Mouse (Mus musculus) neural tube, embryonic 15.5 days (tissue): ENCODE measurements at regions not wholly inside any gene's neighbourhood (a gene's known extent, or its start where the extent isn't known, plus 50 kb on each side); places are given as distances from the start of the nearest gene placed in this dataset.

ENCODE experiments used
- ATAC-seq: fragments of 200-750 bp; cut with Nextera tagmentation; 2 replicates; pipeline ENCODE4 v1.8.0; 2017; ENCODE audit warnings: mild to moderate bottlenecking, moderate TSS enrichment, moderate library complexity; ENCODE audit not compliant: low FRiP score
- H3K27ac ChIP-seq: fragments of 300-500 bp; sonication (generic); replicated peaks from 2 replicates; pipeline ENCODE4 v1.5.1; 2015; ENCODE audit warnings: mild to moderate bottlenecking, inconsistent platforms
- H3K27me3 ChIP-seq: fragments of 300-500 bp; sonication (generic); replicated peaks from 2 replicates; pipeline ENCODE4 v1.6.1; 2015; ENCODE audit warnings: inconsistent platforms
- H3K36me3 ChIP-seq: fragments of 300-500 bp; sonication (generic); 2 replicates; pipeline ENCODE4 v1.6.1; 2015; ENCODE audit warnings: inconsistent platforms
- H3K4me1 ChIP-seq: fragments of 300-500 bp; sonication (generic); 2 replicates; pipeline ENCODE4 v1.6.1; 2015; ENCODE audit warnings: inconsistent platforms
- H3K4me2 ChIP-seq: fragments of 300-500 bp; sonication (generic); 2 replicates; pipeline ENCODE4 v1.6.1; 2015; ENCODE audit warnings: inconsistent platforms, mild to moderate bottlenecking, moderate library complexity
- H3K4me3 ChIP-seq: fragments of 300-500 bp; sonication (generic); replicated peaks from 2 replicates; pipeline ENCODE4 v1.5.1; 2015; ENCODE audit warnings: mild to moderate bottlenecking, inconsistent platforms
- H3K9ac ChIP-seq: fragments of 300-500 bp; sonication (generic); replicated peaks from 2 replicates; pipeline ENCODE4 v1.6.1; 2015; ENCODE audit warnings: mild to moderate bottlenecking, inconsistent platforms
- H3K9me3 ChIP-seq: fragments of 300-500 bp; sonication (generic); replicated peaks from 2 replicates; pipeline ENCODE4 v1.6.1; 2016; ENCODE audit warnings: inconsistent platforms
- WGBS: fragments of 180-500 bp; shearing (Covaris S2); methylation state at CpG from one replicate; pipeline ENCODE4 v1.1.7; 2015; ENCODE audit warnings: mixed read lengths; 5-methylcytosine and 5-hydroxymethylcytosine counted together

DNA sequence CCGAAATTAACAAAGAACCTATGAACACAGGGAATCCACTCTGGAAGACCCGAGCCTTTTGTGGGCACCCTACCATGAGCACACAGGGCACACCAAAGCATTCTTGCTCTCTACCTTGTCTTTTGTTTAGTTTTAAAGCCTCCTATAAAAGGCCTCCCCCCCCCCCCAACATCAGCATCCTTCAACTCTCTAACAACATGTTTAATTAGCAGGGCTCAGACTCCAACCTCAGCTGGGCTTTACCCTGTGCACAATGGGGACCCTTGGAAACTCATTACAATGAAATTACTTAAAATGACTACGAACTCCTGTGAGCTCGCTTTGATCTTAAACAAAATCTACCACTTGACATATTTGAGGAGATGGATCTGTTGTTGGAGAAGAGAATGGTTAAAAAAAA, 270.1 kb upstream of the Jarid2 start:
- Histone ChIP-seq H3K9ac (no peak overlapping the region), H3K27me3 (no peaks in the 10 kb centered on the region), H3K4me3 (no peak overlapping the region), H3K9me3 (no peaks in the 10 kb centered on the region), H3K4me1 (no peaks in the 10 kb centered on the region), H3K27ac (no peak overlapping the region), H3K36me3 (no peaks in the 10 kb centered on the region), H3K4me2 (no peak overlapping the region)
- WGBS: 21% methylated on average over 4 of the region's 4 CpGs
- ATAC-seq: no peak

DNA sequence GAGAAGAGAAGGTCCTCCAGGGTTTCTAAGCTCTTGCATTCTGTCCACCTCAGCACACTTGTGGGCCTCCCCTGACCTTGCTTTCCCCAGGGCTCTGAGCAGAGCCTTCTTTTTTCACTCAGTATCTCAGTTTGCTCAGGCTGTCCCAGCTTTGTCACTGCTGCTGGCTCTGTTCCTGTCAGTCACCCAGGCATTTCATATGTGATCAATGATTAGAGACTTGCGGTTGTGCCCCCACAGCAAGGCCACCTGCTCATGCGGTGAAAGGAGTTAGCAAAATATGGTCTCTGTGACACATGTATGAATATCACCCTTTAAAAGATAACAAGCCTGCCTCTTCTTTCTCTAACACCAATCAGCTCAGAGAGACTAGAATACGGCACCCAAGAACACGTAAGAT, 265.6 kb upstream of the Jarid2 start:
- no peaks in the 10 kb centered on the region for H3K9me3 ChIP-seq
- no peak for ATAC-seq
- WGBS: 98% methylated on average over 4 of the region's 4 CpGs
- H3K4me2 ChIP-seq: no peak overlapping the region
- H3K9ac ChIP-seq: no peak overlapping the region
- H3K27me3 ChIP-seq: no peaks in the 10 kb centered on the region
- H3K36me3 ChIP-seq: no peaks in the 10 kb centered on the region
- no peaks in the 10 kb centered on the region for H3K4me1 ChIP-seq
- no peak overlapping the region for H3K27ac ChIP-seq
- H3K4me3 ChIP-seq: no peak overlapping the region

DNA sequence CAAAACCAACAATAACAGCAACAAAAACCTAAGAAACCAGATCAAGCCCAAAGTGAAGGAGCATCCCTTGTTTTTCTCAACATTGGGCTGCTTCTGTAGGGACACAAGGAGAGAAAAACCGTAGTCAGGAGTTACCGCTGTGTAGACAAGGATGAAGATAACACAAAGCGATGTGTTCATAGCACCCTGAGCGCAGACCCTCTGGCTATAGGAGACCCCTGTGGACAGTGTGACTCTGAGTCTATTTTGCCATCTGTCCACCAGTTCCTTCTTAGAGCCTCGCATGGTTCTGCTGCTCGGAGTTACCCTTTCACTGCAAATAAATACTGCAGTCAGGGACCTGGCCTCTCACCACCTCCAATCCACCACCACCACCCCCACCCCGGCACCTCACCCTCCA, 263.7 kb upstream of the Jarid2 start:
- WGBS: 77% methylated on average over 7 of the region's 7 CpGs
- H3K36me3 ChIP-seq: no peaks in the 10 kb centered on the region
- ATAC-seq: no peak
- no peak overlapping the region for H3K9ac ChIP-seq
- no peak overlapping the region for H3K4me2 ChIP-seq
- no peaks in the 10 kb centered on the region for H3K9me3 ChIP-seq
- no peaks in the 10 kb centered on the region for H3K27me3 ChIP-seq
- H3K27ac ChIP-seq: no peak overlapping the region
- no peaks in the 10 kb centered on the region; the same call in 1 of the 2 replicates for H3K4me1 ChIP-seq
- H3K4me3 ChIP-seq: no peak overlapping the region

DNA sequence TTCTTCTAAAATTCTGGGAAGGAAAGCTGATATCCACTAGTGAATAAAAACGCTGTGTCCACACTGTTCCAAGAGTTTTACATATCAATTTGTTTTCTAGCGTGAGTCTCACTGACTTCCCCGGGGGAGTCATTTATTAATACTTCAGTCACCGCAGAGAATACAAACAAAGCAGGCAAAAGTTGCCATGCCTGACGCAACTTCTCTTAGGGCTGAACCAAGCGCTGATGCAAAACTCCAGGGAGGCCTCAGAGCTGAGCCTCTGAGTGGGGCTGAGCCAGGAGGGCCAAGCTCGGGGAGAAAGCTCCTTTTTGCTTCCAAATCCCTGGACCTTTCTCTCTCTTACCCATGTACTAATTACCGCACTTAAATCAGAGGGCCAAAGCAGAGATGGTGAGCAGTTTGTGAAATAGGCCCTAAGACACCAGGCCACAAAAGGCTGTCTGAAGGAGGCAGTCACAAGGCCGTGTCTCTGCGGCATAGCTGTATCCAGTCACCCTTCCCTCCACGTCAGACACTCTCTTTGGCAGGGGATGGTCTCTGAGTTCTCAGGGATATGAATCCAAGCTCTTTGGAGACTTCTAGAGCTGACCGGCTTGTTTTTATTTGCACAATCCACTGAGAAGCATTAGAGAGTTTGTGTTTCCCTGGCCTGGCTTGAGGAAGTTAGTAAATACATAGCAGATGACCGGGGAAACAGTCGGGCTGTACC, 260.2 kb upstream of the Jarid2 start:
- WGBS: 81% methylated on average over 14 of the region's 14 CpGs
- Histone ChIP-seq H3K4me2 (no peak overlapping the region), H3K36me3 (no peaks in the 10 kb centered on the region), H3K9me3 (no peaks in the 10 kb centered on the region), H3K9ac (no peak overlapping the region), H3K27ac (no peak overlapping the region), H3K4me3 (no peak overlapping the region), H3K27me3 (no peaks in the 10 kb centered on the region), H3K4me1 (peaks cover 11% of the 10 kb centered on the region; the same call in 1 of the 2 replicates)
- no peak for ATAC-seq

DNA sequence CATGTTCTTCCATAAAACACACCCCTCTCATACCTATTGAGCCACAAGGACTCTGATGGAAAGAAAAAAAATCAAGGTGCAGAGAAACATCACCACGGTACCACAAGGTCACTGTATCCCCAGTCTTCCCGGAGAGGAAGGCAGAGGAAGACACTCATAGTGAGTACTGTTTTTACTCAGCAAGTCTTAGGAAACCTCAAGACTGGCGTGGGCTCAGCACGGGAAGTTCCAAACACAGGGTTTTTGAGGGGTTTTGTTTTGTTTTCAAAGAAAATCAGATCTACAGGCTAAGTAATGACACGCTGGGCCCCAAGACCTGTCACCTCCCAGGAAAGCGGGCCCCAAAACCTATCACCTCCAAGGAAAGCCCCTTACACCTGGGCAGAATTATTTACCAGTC, 259.6 kb upstream of the Jarid2 start:
- ATAC-seq: no peak
- Histone ChIP-seq H3K4me1 (peaks cover 11% of the 10 kb centered on the region; the same call in 1 of the 2 replicates), H3K36me3 (no peaks in the 10 kb centered on the region), H3K4me2 (no peak overlapping the region), H3K9me3 (no peaks in the 10 kb centered on the region), H3K27me3 (no peaks in the 10 kb centered on the region), H3K4me3 (no peak overlapping the region), H3K27ac (no peak overlapping the region), H3K9ac (no peak overlapping the region)
- 91% methylated on average over 6 of the region's 6 CpGs for WGBS

DNA sequence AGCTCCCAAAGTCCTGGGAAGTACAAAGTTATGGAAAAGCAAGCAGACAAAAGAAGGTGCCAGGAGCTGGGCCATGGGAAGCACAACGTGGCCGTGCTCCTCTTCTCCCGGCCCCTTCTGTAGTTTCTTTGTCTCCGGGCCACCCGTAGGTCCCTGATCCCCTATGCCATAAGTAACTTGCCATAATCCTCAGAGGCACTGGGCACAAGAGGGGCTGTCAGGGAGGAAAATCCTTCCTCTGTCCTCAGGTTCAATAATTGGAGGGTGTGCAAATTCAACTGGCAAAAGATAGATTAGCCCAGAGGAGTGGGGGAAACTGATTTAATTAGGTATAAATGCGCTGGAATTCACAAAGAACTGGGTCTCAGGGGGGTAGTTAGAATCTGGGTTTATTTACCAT, 256.1 kb upstream of the Jarid2 start:
- no peaks in the 10 kb centered on the region for H3K27me3 ChIP-seq
- no peak for ATAC-seq
- H3K27ac ChIP-seq: no peak overlapping the region
- H3K4me1 ChIP-seq: peaks cover 11% of the 10 kb centered on the region; the same call in 1 of the 2 replicates
- H3K4me2 ChIP-seq: no peak overlapping the region
- H3K36me3 ChIP-seq: no peaks in the 10 kb centered on the region
- no peaks in the 10 kb centered on the region for H3K9me3 ChIP-seq
- no peak overlapping the region for H3K4me3 ChIP-seq
- no peak overlapping the region for H3K9ac ChIP-seq
- 27% methylated on average over 6 of the region's 6 CpGs for WGBS

DNA sequence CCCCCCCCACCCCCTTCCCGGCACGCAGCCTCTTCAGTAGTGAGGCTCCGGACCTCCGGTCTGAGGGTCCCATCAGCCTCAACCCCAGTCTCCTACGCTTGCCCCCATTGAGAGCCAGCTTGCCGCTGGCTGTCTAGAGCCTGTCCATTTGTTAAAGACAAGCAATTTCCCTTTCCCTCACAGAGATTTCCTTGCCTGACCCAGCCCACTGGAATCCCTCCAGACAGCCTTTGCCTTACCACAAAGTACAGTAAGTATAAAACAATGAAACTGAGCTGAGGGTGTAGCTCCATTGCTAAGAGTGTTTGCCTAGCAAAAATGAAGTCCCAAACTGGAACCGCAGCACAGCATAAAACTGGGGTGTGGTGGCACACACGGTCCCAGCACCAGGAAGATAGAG, 252.4 kb upstream of the Jarid2 start:
- no peaks in the 10 kb centered on the region for H3K27me3 ChIP-seq
- no peak overlapping the region for H3K27ac ChIP-seq
- ATAC-seq: no peak
- H3K9ac ChIP-seq: no peak overlapping the region
- peaks cover 11% of the 10 kb centered on the region; the same call in 1 of the 2 replicates for H3K4me1 ChIP-seq
- H3K36me3 ChIP-seq: no peaks in the 10 kb centered on the region
- H3K9me3 ChIP-seq: no peaks in the 10 kb centered on the region
- H3K4me2 ChIP-seq: no peak overlapping the region
- 62% methylated on average over 8 of the region's 8 CpGs for WGBS
- no peak overlapping the region for H3K4me3 ChIP-seq

DNA sequence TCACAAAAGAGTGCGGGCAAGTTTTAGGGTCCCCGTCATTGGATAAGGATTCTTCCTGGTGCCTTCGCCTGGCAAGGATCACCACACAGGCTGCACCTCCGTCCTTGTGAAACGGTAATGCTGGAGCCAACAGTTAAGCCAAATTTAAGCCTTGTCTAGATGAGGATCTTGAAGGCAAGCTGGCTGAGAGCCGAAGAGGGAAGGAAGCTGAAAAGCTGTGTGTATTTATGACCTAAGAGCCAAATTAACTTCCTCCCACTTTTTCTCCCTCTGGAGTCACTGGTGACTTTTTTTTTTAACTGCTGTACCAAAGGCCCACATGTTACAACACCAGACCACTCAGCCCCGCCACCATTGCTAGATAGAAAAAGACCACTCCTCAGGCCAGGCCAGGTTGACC, 249.1 kb upstream of the Jarid2 start:
- Histone ChIP-seq H3K4me1 (0 out of 2 replicates have a peak, but pooled peaks cover 3% of the 10 kb centered on the region), H3K27me3 (no peaks in the 10 kb centered on the region), H3K9ac (no peak overlapping the region), H3K9me3 (no peaks in the 10 kb centered on the region), H3K36me3 (no peaks in the 10 kb centered on the region), H3K27ac (no peak overlapping the region), H3K4me2 (no peak overlapping the region), H3K4me3 (no peak overlapping the region)
- WGBS: 92% methylated on average over 7 of the region's 7 CpGs
- ATAC-seq: no peak

DNA sequence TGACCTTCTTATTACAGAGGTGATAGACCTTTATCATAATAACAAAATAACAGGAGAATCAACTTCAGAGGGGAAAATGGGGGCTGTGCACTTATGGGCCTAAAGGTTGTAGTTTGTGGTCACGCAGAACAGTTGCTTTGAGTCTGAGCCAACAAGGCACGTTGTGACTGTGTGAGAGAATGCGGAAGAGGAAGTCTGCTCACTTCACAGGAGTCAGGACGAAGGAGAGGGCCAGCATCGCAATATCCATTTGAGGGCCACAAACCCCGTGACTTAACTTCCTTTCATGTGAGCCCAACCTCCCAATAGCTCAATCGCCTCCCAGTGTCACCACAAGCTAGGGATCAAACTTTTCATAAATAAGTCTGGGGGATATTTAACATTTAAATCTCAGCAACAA, 246.6 kb upstream of the Jarid2 start:
- H3K9me3 ChIP-seq: no peaks in the 10 kb centered on the region
- H3K27me3 ChIP-seq: no peaks in the 10 kb centered on the region
- 0 out of 2 replicates have a peak, but pooled peaks cover 4% of the 10 kb centered on the region for H3K4me1 ChIP-seq
- H3K4me2 ChIP-seq: no peak overlapping the region
- ATAC-seq: no peak
- no peak overlapping the region for H3K27ac ChIP-seq
- no peaks in the 10 kb centered on the region for H3K36me3 ChIP-seq
- no peak overlapping the region for H3K9ac ChIP-seq
- H3K4me3 ChIP-seq: no peak overlapping the region
- 90% methylated on average over 7 of the region's 7 CpGs for WGBS

DNA sequence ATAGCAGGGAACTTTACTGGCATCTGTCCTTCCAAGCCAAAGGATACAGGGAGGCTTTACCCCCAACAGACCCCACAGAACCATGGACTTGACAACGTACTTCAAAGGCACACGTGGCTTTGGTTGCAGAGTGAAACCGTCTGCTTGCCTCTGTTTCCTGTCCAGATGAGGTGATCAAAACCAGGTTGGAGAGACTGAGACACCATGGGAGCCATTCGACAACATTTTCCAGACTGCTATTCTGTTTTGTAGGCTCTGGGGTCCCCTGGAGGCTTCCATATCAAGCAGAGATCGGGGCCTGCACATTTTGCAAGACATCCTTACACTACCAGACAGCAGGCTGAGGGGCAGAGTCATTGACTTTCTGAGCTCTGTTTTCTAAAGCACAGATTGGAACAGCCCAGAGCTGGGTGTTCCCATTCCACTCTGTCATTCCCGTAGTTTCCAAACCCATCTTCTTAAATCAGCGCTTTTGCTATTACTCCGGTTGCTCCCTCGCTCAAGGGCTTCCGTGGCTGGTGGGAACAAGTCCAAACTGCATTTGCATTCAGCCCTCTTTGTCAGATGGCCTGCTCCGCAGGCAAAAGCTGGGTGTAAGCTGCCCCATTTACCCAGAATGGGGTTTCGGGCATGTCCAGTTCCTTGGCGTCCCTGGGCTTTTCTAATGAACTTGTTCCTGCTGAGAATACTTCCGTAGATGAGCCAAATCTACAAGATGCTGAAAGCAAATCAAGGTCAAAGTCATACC, 244.5 kb upstream of the Jarid2 start:
- H3K36me3 ChIP-seq: no peaks in the 10 kb centered on the region
- H3K4me3 ChIP-seq: no peak overlapping the region
- H3K9me3 ChIP-seq: no peaks in the 10 kb centered on the region
- 0 out of 2 replicates have a peak, but pooled peaks cover 4% of the 10 kb centered on the region for H3K4me1 ChIP-seq
- H3K27me3 ChIP-seq: no peaks in the 10 kb centered on the region
- H3K27ac ChIP-seq: no peak overlapping the region
- WGBS: 64% methylated on average over 14 of the region's 14 CpGs
- H3K9ac ChIP-seq: no peak overlapping the region
- no peak overlapping the region for H3K4me2 ChIP-seq
- ATAC-seq: no peak

DNA sequence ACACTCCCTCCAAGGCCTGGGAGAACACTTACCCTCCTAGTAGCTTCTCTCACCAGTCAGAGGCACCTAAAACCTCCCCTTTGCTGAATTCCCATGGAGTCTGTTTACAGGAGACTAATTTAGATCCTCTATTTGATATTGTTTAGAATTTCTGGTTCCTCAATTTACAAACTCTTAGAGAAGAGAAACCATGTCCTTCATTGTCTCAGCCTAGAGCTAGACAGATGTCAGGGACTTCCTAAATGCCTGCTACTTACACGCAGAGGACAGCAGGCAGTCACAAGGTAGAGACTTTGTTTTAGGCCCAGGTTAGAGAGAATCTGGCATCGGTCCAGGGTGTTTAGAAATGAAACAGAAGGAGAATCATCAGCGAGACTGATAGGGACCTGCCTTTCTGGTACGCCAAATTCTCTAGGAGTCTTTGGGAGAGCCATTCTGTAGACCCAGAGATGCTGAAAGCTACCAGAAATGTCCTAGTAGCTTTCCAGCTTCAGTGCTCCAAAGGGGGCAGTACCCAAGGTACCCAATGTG, 238.3 kb upstream of the Jarid2 start:
- H3K4me3 ChIP-seq: no peak overlapping the region
- no peaks in the 10 kb centered on the region for H3K27me3 ChIP-seq
- no peaks in the 10 kb centered on the region for H3K9me3 ChIP-seq
- H3K27ac ChIP-seq: no peak overlapping the region
- no peak for ATAC-seq
- no peak overlapping the region for H3K4me2 ChIP-seq
- 83% methylated on average over 4 of the region's 4 CpGs for WGBS
- peaks cover 6% of the 10 kb centered on the region for H3K4me1 ChIP-seq
- no peak overlapping the region for H3K9ac ChIP-seq
- H3K36me3 ChIP-seq: no peaks in the 10 kb centered on the region

DNA sequence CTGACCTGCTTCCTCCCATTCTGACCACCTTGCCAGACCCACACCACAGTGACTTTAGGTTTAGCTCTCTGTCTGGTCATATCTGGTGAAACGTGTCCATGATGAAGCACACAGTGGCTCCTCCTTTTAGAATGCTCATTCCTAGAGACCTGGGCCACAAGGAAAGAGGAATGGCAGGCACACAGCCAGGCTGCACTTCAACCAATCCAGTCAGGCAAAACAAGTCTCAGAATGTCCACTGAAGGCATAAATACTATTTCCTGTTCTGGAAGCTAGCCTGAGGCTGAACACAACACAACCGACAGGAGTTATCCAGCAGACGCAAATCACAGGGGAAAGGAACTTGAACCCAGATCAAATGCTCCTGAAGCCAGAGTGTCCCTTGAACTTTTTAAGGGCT, 235.4 kb upstream of the Jarid2 start:
- no peak for ATAC-seq
- 77% methylated on average over 3 of the region's 3 CpGs for WGBS

More for the DNA sequence above, 235.4 kb upstream of the Jarid2 start:
- H3K4me1 ChIP-seq: peaks cover 9% of the 10 kb centered on the region
- no peaks in the 10 kb centered on the region for H3K36me3 ChIP-seq
- H3K9me3 ChIP-seq: no peaks in the 10 kb centered on the region
- H3K27ac ChIP-seq: no peak overlapping the region
- no peak overlapping the region for H3K4me3 ChIP-seq
- H3K9ac ChIP-seq: no peak overlapping the region
- H3K4me2 ChIP-seq: no peak overlapping the region
- H3K27me3 ChIP-seq: no peaks in the 10 kb centered on the region
